Mouse (Mus musculus): ENCODE results near the gene Btbd19. TPM values are rescaled to one million over a fixed set of nuclear protein-coding genes. Genes with fewer than 3 reads are reported as not detected.

Btbd19 gene
- total and polyA plus RNA-seq, 2 experiments from 2014 or later = 5.4 to 7.8 TPM

DNA sequence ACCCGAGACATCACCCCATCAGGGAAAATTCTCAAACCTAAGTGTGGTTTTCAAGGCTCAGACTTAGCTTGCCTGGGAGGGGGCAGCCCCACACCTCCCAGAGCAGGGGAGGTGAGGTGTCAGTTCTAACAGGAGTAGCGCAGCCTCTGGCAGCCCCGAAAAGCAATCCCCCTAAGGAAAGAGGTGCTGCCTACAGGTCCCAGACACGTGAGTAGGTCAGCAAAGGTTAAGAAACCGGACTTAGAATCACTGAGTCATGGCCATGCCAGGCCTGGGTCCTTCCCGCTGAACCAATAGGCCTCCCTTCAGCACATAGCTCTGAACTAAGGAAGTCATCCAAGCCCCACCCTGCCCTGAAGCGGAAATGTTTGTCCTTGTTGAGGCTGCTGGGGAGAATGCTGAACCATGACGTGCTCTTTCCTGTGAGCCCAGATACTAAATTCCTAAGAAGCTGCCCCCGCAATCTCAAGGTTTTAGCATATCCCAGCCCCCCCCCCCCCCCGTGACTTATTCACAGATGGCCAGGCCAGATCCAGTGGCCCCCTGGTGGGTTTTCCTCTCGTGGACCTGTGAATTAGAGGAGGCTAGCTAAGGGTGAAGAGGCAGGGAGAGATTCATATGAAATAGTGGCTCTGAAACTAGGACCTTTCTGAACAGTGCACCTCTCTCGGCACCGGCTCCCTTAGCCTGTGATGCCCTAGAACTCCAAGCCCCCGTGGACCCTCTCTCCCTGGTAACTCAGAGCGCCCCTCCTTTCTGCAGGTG, 567 bp upstream of the Btbd19 start:
- H3K4me2 ChIP-seq (ENCODE audit: low read depth, low read length) = no peak overlapping the region
- peak; percentile 33 for DNase-seq (ENCODE audit: low spot score)
- H3K9ac ChIP-seq (replicated peaks; ENCODE audit: low read length) = peak overlapping the region; percentile 33; the same call in 1 of the 2 replicates
- WGBS = 47% methylated on average over 15 of the region's 15 CpGs
- H3K36me3 ChIP-seq (ENCODE audit: insufficient read depth, low read length) = peaks cover 36% of the 10 kb centered on the region
- H3K9me3 ChIP-seq (ENCODE audit: low read length) = no peaks in the 10 kb centered on the region
- no peaks in the 10 kb centered on the region for H3K27me3 ChIP-seq (ENCODE audit: insufficient read depth, low read length)
- H3K27ac ChIP-seq = peak overlapping the region; percentile 80
- H3K4me1 ChIP-seq (ENCODE audit: insufficient read depth, low read length) = peaks cover 7% of the 10 kb centered on the region
- H3K4me3 ChIP-seq (ENCODE audit: low read length) = no peak overlapping the region
- peak; percentile 16; the same call in 1 of the 2 replicates for ATAC-seq
- TF ChIP-seq CTCF (IDR thresholded peaks at IDR 0.05; ENCODE audit: low read depth) = no peak

DNA sequence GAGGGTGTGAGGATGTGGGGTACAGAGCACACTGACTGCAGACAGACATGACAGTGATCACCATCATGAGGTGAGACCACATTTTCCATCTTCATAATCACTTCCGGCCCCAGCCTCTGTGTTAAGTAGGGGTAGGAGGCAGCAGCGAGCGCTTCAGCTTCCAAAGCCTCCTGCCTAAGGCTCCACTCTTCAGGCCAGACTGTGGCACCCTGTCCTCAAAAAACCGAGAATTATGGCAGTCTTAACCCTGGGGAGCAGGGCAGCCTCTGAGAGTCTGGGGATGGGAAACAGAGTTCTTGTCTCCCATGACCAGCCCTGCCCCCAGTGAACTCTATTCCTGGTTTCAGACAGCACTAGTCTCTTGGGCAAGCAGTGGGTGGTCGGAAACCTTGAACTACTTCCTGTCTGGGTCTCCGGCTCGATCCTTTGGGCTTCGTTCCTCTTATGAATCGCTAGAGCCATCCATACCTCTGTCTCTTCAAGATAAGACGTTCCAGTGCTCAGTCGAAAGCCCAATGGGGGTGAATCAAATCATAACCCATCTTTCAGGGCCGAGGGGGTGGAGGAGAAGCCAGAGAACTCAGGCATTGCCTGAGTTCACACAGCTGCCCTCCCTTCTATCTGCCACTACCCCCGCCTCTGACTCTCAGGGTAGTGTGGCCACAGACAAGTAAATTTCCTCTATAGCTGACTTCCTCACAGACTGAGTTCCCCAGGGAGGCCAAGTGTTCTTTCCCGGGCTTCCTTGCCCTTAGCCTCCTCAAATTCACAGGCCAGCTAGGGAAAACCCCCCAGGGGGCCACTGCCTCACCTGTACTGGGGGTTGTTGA, 792 bp downstream of the Btbd19 start:
- 68% methylated on average over 14 of the region's 14 CpGs for WGBS
- H3K4me1 ChIP-seq (ENCODE audit: insufficient read depth, low read length) = peaks cover 7% of the 10 kb centered on the region
- H3K4me3 ChIP-seq (ENCODE audit: low read length) = no peak overlapping the region
- H3K36me3 ChIP-seq (ENCODE audit: insufficient read depth, low read length) = peaks cover 23% of the 10 kb centered on the region
- DNase-seq (ENCODE audit: low spot score) (no peak), ATAC-seq (no peak)
- H3K27ac ChIP-seq = peak overlapping the region; percentile 80
- 0 out of 2 replicates have a peak, but pooled peaks have one; percentile 4 for TF ChIP-seq CTCF (IDR thresholded peaks at IDR 0.05; ENCODE audit: low read depth)
- H3K4me2 ChIP-seq (ENCODE audit: low read depth, low read length) = no peak overlapping the region
- H3K9ac ChIP-seq (replicated peaks; ENCODE audit: low read length) = peak overlapping the region; percentile 33
- no peaks in the 10 kb centered on the region for H3K9me3 ChIP-seq (ENCODE audit: low read length)
- H3K27me3 ChIP-seq (ENCODE audit: insufficient read depth, low read length) = no peaks in the 10 kb centered on the region

DNA sequence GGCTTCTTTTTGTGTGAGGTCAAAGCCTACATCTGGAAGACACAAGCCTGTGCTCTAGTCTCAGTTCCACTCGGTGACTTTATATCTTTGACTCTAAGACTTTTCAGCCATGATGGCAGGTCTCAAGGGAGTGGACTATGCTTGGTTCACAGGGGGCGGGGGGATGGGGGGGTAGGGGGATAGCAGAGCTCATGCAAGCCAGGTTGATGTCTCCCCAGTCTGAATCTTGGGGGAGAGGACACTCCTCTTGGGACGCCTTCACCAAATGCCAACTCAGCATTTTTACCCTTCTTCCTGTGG, 1.4 kb downstream of the Btbd19 start:
- Histone ChIP-seq H3K9ac (replicated peaks; ENCODE audit: low read length) (no peak overlapping the region), H3K4me3 (ENCODE audit: low read length) (no peak overlapping the region), H3K4me1 (ENCODE audit: insufficient read depth, low read length) (peaks cover 7% of the 10 kb centered on the region), H3K9me3 (ENCODE audit: low read length) (no peaks in the 10 kb centered on the region), H3K36me3 (ENCODE audit: insufficient read depth, low read length) (peaks cover 19% of the 10 kb centered on the region), H3K27ac (0 out of 2 replicates have a peak overlapping the region, but pooled peaks have one; percentile 80), H3K4me2 (ENCODE audit: low read depth, low read length) (no peak overlapping the region), H3K27me3 (ENCODE audit: insufficient read depth, low read length) (no peaks in the 10 kb centered on the region)
- TF ChIP-seq CTCF (IDR thresholded peaks at IDR 0.05; ENCODE audit: low read depth) = no peak
- DNase-seq (ENCODE audit: low spot score) (no peak), ATAC-seq (no peak)
- 93% methylated on average over 3 of the region's 3 CpGs for WGBS

DNA sequence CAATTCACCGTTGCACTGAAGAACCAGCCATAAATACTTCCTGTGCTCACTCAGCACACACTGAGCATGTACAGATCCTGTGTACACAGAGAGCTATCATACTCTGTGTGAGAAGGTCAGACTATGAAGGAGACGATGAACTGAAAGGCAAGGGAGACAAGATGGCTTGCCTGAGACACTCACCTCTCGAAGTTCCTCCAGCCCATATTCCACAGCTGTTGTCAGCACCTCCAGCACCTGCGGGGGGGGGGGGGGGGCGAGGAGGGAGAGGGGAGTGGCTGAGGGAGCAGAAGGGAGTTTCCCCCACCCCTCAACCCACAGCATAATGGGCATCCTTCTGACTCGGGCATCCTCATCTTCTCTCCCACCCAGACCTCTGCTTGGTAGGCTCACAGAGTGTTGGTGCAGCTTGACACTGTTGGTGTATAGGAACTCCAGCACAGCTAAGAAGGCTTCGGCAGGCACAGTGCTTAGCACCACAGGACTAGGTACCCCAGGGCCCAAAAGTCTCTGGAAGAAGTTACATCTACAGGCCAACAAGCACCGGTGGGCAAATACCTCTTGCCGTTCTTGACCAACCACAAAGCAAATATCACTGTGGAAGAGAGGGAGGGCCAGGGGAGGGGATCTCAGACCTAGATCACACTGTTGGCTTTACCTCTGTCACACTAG, 1.8 kb downstream of the Btbd19 start:
- Histone ChIP-seq H3K4me1 (ENCODE audit: insufficient read depth, low read length) (peaks cover 7% of the 10 kb centered on the region), H3K27me3 (ENCODE audit: insufficient read depth, low read length) (no peaks in the 10 kb centered on the region), H3K9me3 (ENCODE audit: low read length) (no peaks in the 10 kb centered on the region), H3K36me3 (ENCODE audit: insufficient read depth, low read length) (peaks cover 15% of the 10 kb centered on the region), H3K9ac (replicated peaks; ENCODE audit: low read length) (no peak overlapping the region), H3K4me2 (ENCODE audit: low read depth, low read length) (no peak overlapping the region), H3K27ac (no peak overlapping the region), H3K4me3 (ENCODE audit: low read length) (no peak overlapping the region)
- ATAC-seq = no peak
- DNase-seq (ENCODE audit: low spot score) = no peak
- TF ChIP-seq CTCF (IDR thresholded peaks at IDR 0.05; ENCODE audit: low read depth) = no peak
- 91% methylated on average over 7 of the region's 9 CpGs for WGBS

DNA sequence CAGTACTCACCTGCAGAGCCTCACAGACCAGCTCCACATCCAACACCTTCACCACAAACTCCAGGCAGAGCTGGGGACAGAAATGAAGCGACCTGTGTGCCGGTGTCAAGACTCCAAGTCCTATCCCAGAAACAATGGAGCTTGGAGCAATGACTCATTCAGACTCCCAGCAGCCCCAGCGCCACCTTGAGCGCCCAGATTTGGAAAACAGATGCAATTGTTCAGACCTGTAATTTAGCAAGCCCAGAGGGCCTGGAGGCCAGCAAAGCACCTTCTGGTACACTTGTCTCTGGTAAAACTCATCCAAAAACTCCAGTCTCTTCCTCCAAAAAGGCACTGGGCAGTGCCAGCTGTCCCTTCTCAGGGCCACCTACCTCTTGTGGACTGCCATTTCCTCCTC, 3.3 kb downstream of the Btbd19 start:
- 86% methylated on average over 4 of the region's 4 CpGs for WGBS

More for the DNA sequence above, 3.3 kb downstream of the Btbd19 start:
- H3K4me1 ChIP-seq (ENCODE audit: insufficient read depth, low read length) = peaks cover 7% of the 10 kb centered on the region
- H3K4me3 ChIP-seq (ENCODE audit: low read length) = no peak overlapping the region
- no peaks in the 10 kb centered on the region for H3K9me3 ChIP-seq (ENCODE audit: low read length)
- H3K9ac ChIP-seq (replicated peaks; ENCODE audit: low read length) = no peak overlapping the region
- no peak overlapping the region for H3K27ac ChIP-seq
- no peaks in the 10 kb centered on the region for H3K27me3 ChIP-seq (ENCODE audit: insufficient read depth, low read length)
- DNase-seq (ENCODE audit: low spot score) (no peak), ATAC-seq (no peak)
- TF ChIP-seq CTCF (IDR thresholded peaks at IDR 0.05; ENCODE audit: low read depth) = no peak
- 0 out of 2 replicates have a peak, but pooled peaks cover 3% of the 10 kb centered on the region for H3K36me3 ChIP-seq (ENCODE audit: insufficient read depth, low read length)
- H3K4me2 ChIP-seq (ENCODE audit: low read depth, low read length) = no peak overlapping the region

All from hindbrain, postnatal 0 days (tissue).